Mouse (Mus musculus): ENCODE data around the gene Ppara. TPM values are rescaled to one million over a fixed set of nuclear protein-coding genes. Genes with fewer than 3 reads are reported as not detected.

Gene Ppara
- total RNA-seq (2023), result not detected in 2 replicates

GRCm38 (mm10) chr15:85734571-85735033 is at the start of gene Ppara:
Ppara (plus strand) TSS chr15:85734983.

GRCm38 (mm10) chr15:85811535-85812277 is 76.9 kb downstream of the Ppara start, which contains the start of gene Cdpf1:
Cdpf1 (minus strand) TSS chr15:85811697.

GRCm38 (mm10) chr15:85821203-85822010 is 86.6 kb downstream of the Ppara start, which contains the start of gene Pkdrej:
Pkdrej (minus strand) TSS chr15:85821734.

GRCm38 (mm10) chr15:85831954-85832590 is 97.3 kb downstream of the Ppara start, which contains the start of gene Ttc38:
Ttc38 (plus strand) TSS chr15:85832306.

Other genes starting within 250 kb of the Ppara start
- gene 7530416G11Rik, start 231.8 kb upstream of the Ppara start, total RNA-seq (2023), result not detected in 2 replicates
- gene Wnt7b, start 152.5 kb upstream of the Ppara start, total RNA-seq (2023), result not detected in 2 replicates
- 3.5 and 5.3 TPM in 2 replicates for gene Cdpf1, start 76.7 kb downstream of the Ppara start, total RNA-seq (2023)
- gene Pkdrej, start 86.8 kb downstream of the Ppara start, total RNA-seq (2023), result not detected in 2 replicates
- gene Ttc38, start 97.3 kb downstream of the Ppara start, total RNA-seq (2023), result 5.7 and 6.5 TPM in 2 replicates
- gene Gtse1, start 124.8 kb downstream of the Ppara start, total RNA-seq (2023), result 11.5 and 13.7 TPM in 2 replicates
- 4.3 and 6.2 TPM in 2 replicates for gene Trmu, start 144.3 kb downstream of the Ppara start, total RNA-seq (2023)

Measured in neutrophil, adult 65 days (primary cell).